Mouse (Mus musculus): ENCODE measurements around the gene Por. TPM values are rescaled to one million over a fixed set of nuclear protein-coding genes. Genes with fewer than 3 reads are reported as not detected.

The Por gene
- polyA plus RNA-seq, 1 experiment, result 54.2 TPM

GRCm38 (mm10) chr5:135742941-135743740 lies 73.3 kb downstream of the Por start:
- no peak for DNase-seq (ENCODE audit: low read depth, low spot score)
- WGBS, result 18% methylated on average over 18 of the region's 18 CpGs

GRCm38 (mm10) chr5:135743741-135744609 lies 74.1 kb downstream of the Por start, which contains the start of gene Tmem120a:
TSS of gene Tmem120a (minus strand) at chr5:135744448.
- DNase-seq (ENCODE audit: low read depth, low spot score), result peak; percentile 80
- under 1% methylated on average over 60 of the region's 60 CpGs for WGBS

- DNase-seq (ENCODE audit: low read depth, low spot score), result no peak
- 28% methylated on average over 12 of the region's 12 CpGs for WGBS
Observed at GRCm38 (mm10) chr5:135744742-135745141, 74.9 kb downstream of the Por start.

GRCm38 (mm10) chr5:135751041-135751440 lies 81.2 kb downstream of the Por start:
- no peak for DNase-seq (ENCODE audit: low read depth, low spot score)
- 67% methylated on average over 1 of the region's 1 CpGs for WGBS

GRCm38 (mm10) chr5:135751595-135751994 lies 81.8 kb downstream of the Por start:
- no peak for DNase-seq (ENCODE audit: low read depth, low spot score)
- 74% methylated on average over 2 of the region's 2 CpGs for WGBS

GRCm38 (mm10) chr5:135761881-135762280 lies 92.0 kb downstream of the Por start:
- DNase-seq (ENCODE audit: low read depth, low spot score), result no peak
- WGBS, result 36% methylated on average over 3 of the region's 3 CpGs

- peak; percentile 29 for DNase-seq (ENCODE audit: low read depth, low spot score)
Observed at GRCm38 (mm10) chr5:135763526-135763925, 93.7 kb downstream of the Por start.

GRCm38 (mm10) chr5:135764971-135765370 lies 95.1 kb downstream of the Por start:
- WGBS, result 71% methylated on average over 3 of the region's 3 CpGs
- no peak for DNase-seq (ENCODE audit: low read depth, low spot score)

More at GRCm38 (mm10) chr5:135763526-135763925, 93.7 kb downstream of the Por start:
- 5% methylated on average over 7 of the region's 7 CpGs for WGBS

- WGBS, result 12% methylated on average over 3 of the region's 3 CpGs
Observed at GRCm38 (mm10) chr5:135772519-135772918, 102.7 kb downstream of the Por start.

GRCm38 (mm10) chr5:135776546-135776945 lies 106.7 kb downstream of the Por start:
- 89% methylated on average over 4 of the region's 4 CpGs for WGBS
- DNase-seq (ENCODE audit: low read depth, low spot score), result no peak

More at GRCm38 (mm10) chr5:135772519-135772918, 102.7 kb downstream of the Por start:
- DNase-seq (ENCODE audit: low read depth, low spot score), result no peak

GRCm38 (mm10) chr5:135777796-135778470 lies 108.1 kb downstream of the Por start, which contains the start of gene Styxl1:
TSS of gene Styxl1 (minus strand) at chr5:135778385.
- peak; percentile 6 for DNase-seq (ENCODE audit: low read depth, low spot score)
- WGBS, result under 1% methylated on average over 45 of the region's 45 CpGs

- WGBS, result under 1% methylated on average over 70 of the region's 70 CpGs
- DNase-seq (ENCODE audit: low read depth, low spot score), result peak; percentile 100
Observed at GRCm38 (mm10) chr5:135778471-135779445, 108.9 kb downstream of the Por start, which contains the start of gene Mdh2. TSS of gene Mdh2 (plus strand) at chr5:135778480.

GRCm38 (mm10) chr5:135780331-135780730 lies 110.5 kb downstream of the Por start:
- no peak for DNase-seq (ENCODE audit: low read depth, low spot score)
- WGBS, result 67% methylated on average over 8 of the region's 8 CpGs

GRCm38 (mm10) chr5:135782901-135783300 lies 113.1 kb downstream of the Por start:
- 74% methylated on average over 4 of the region's 4 CpGs for WGBS
- DNase-seq (ENCODE audit: low read depth, low spot score), result no peak

Other genes starting within 250 kb of the Por start
- 4.1 and 7.6 TPM in 2 replicates for gene Hip1, start 124.9 kb upstream of the Por start, polyA plus RNA-seq (2012; rRNA removed)
- not detected in 2 replicates for gene Ccl26, start 106.5 kb upstream of the Por start, polyA plus RNA-seq (2012; rRNA removed)
- 0.30 and 2.4 TPM in 2 replicates for gene Ccl24, start 97.0 kb upstream of the Por start, polyA plus RNA-seq (2012; rRNA removed)
- gene Rhbdd2, start 37.4 kb upstream of the Por start, polyA plus RNA-seq (2012; rRNA removed), result 15.9 and 17.3 TPM in 2 replicates
- gene Tmem120a, start 74.4 kb downstream of the Por start, polyA plus RNA-seq (2012; rRNA removed), result 118 and 186 TPM in 2 replicates
- gene Styxl1, start 108.4 kb downstream of the Por start, polyA plus RNA-seq (2012; rRNA removed), result 0.16 and 0.23 TPM in 2 replicates
- 922 and 1,860 TPM in 2 replicates for gene Mdh2, start 108.4 kb downstream of the Por start, polyA plus RNA-seq (2012; rRNA removed)
- 0.15 and 0.17 TPM in 2 replicates for gene Srrm3, start 136.9 kb downstream of the Por start, polyA plus RNA-seq (2012; rRNA removed)
- gene Hspb1, start 217.9 kb downstream of the Por start, polyA plus RNA-seq (2012; rRNA removed), result 119 and 133 TPM in 2 replicates

All from large intestine, adult 2 months (tissue).